Mouse (Mus musculus): Measurements from ENCODE around the gene Ccdc78. TPM values are rescaled to one million over a fixed set of nuclear protein-coding genes. Genes with fewer than 3 reads are reported as not detected.

The Ccdc78 gene
- polyA plus RNA-seq, 1 experiment from 2014 or later, result 0.30 TPM

GRCm38 (mm10) chr17:25755086-25755485, 31.3 kb upstream of the Ccdc78 start:
- peaks cover 21% of the 10 kb centered on the region for H3K4me1 ChIP-seq (ENCODE audit: control insufficient read depth, insufficient read depth, low read length)
- H3K27me3 ChIP-seq (ENCODE audit: control insufficient read depth, insufficient read depth, low read length), result no peaks in the 10 kb centered on the region
- WGBS, result 81% methylated on average over 4 of the region's 4 CpGs
- no peak overlapping the region for H3K27ac ChIP-seq (ENCODE audit: low read length)
- no peak for ATAC-seq (ENCODE audit: insufficient number of reproducible peaks, insufficient read depth, low FRiP score, low read depth)
- H3K36me3 ChIP-seq (ENCODE audit: control insufficient read depth, insufficient read depth, low read length), result no peaks in the 10 kb centered on the region
- no peak overlapping the region for H3K9ac ChIP-seq (replicated peaks; ENCODE audit: low read depth, low read length)
- H3K4me2 ChIP-seq (replicated peaks; ENCODE audit: low read depth, low read length), result no peak overlapping the region
- H3K9me3 ChIP-seq (ENCODE audit: control insufficient read depth, low read depth, low read length), result no peaks in the 10 kb centered on the region
- no peak overlapping the region for H3K4me3 ChIP-seq (ENCODE audit: low read depth, low read length)

- peak; percentile 74 for ATAC-seq (ENCODE audit: insufficient number of reproducible peaks, insufficient read depth, low FRiP score, low read depth)
These were observed 30.6 kb upstream of the Ccdc78 start for GRCm38 (mm10) chr17:25755627-25756377.

GRCm38 (mm10) chr17:25756378-25757242, 29.8 kb upstream of the Ccdc78 start:
- Histone ChIP-seq H3K9me3 (ENCODE audit: control insufficient read depth, low read depth, low read length) (no peaks in the 10 kb centered on the region), H3K4me3 (ENCODE audit: low read depth, low read length) (no peak overlapping the region), H3K36me3 (ENCODE audit: control insufficient read depth, insufficient read depth, low read length) (no peaks in the 10 kb centered on the region), H3K9ac (replicated peaks; ENCODE audit: low read depth, low read length) (no peak overlapping the region), H3K4me1 (ENCODE audit: control insufficient read depth, insufficient read depth, low read length) (peaks cover 17% of the 10 kb centered on the region), H3K4me2 (replicated peaks; ENCODE audit: low read depth, low read length) (no peak overlapping the region), H3K27ac (ENCODE audit: low read length) (peak overlapping the region; percentile 11; the same call in 1 of the 2 replicates), H3K27me3 (ENCODE audit: control insufficient read depth, insufficient read depth, low read length) (no peaks in the 10 kb centered on the region)
- ATAC-seq (ENCODE audit: insufficient number of reproducible peaks, insufficient read depth, low FRiP score, low read depth), result peak; percentile 33; the same call in 1 of the 2 replicates
- WGBS, result 62% methylated on average over 9 of the region's 9 CpGs

More at GRCm38 (mm10) chr17:25755627-25756377, 30.6 kb upstream of the Ccdc78 start:
- Histone ChIP-seq H3K9ac (replicated peaks; ENCODE audit: low read depth, low read length) (no peak overlapping the region), H3K4me1 (ENCODE audit: control insufficient read depth, insufficient read depth, low read length) (peaks cover 21% of the 10 kb centered on the region), H3K36me3 (ENCODE audit: control insufficient read depth, insufficient read depth, low read length) (no peaks in the 10 kb centered on the region), H3K27ac (ENCODE audit: low read length) (peak overlapping the region; percentile 11; the same call in 1 of the 2 replicates), H3K4me3 (ENCODE audit: low read depth, low read length) (no peak overlapping the region), H3K9me3 (ENCODE audit: control insufficient read depth, low read depth, low read length) (no peaks in the 10 kb centered on the region), H3K27me3 (ENCODE audit: control insufficient read depth, insufficient read depth, low read length) (no peaks in the 10 kb centered on the region), H3K4me2 (replicated peaks; ENCODE audit: low read depth, low read length) (no peak overlapping the region)
- 26% methylated on average over 4 of the region's 4 CpGs for WGBS

- no peaks in the 10 kb centered on the region for H3K27me3 ChIP-seq (ENCODE audit: control insufficient read depth, insufficient read depth, low read length)
- H3K9me3 ChIP-seq (ENCODE audit: control insufficient read depth, low read depth, low read length), result no peaks in the 10 kb centered on the region
- WGBS, result 53% methylated on average over 3 of the region's 3 CpGs
- H3K9ac ChIP-seq (replicated peaks; ENCODE audit: low read depth, low read length), result no peak overlapping the region
- no peak for ATAC-seq (ENCODE audit: insufficient number of reproducible peaks, insufficient read depth, low FRiP score, low read depth)
- H3K4me2 ChIP-seq (replicated peaks; ENCODE audit: low read depth, low read length), result no peak overlapping the region
- H3K4me1 ChIP-seq (ENCODE audit: control insufficient read depth, insufficient read depth, low read length), result peaks cover 16% of the 10 kb centered on the region; the same call in 1 of the 2 replicates
- H3K4me3 ChIP-seq (ENCODE audit: low read depth, low read length), result no peak overlapping the region
- H3K36me3 ChIP-seq (ENCODE audit: control insufficient read depth, insufficient read depth, low read length), result no peaks in the 10 kb centered on the region
- no peak overlapping the region for H3K27ac ChIP-seq (ENCODE audit: low read length)
These were observed 28.7 kb upstream of the Ccdc78 start for GRCm38 (mm10) chr17:25757691-25758090.

- Histone ChIP-seq H3K9me3 (ENCODE audit: control insufficient read depth, low read depth, low read length) (no peaks in the 10 kb centered on the region), H3K4me1 (ENCODE audit: control insufficient read depth, insufficient read depth, low read length) (peaks cover 14% of the 10 kb centered on the region; the same call in 1 of the 2 replicates), H3K4me2 (replicated peaks; ENCODE audit: low read depth, low read length) (no peak overlapping the region), H3K9ac (replicated peaks; ENCODE audit: low read depth, low read length) (no peak overlapping the region), H3K36me3 (ENCODE audit: control insufficient read depth, insufficient read depth, low read length) (no peaks in the 10 kb centered on the region), H3K27me3 (ENCODE audit: control insufficient read depth, insufficient read depth, low read length) (no peaks in the 10 kb centered on the region), H3K27ac (ENCODE audit: low read length) (no peak overlapping the region), H3K4me3 (ENCODE audit: low read depth, low read length) (no peak overlapping the region)
- 68% methylated on average over 8 of the region's 8 CpGs for WGBS
- ATAC-seq (ENCODE audit: insufficient number of reproducible peaks, insufficient read depth, low FRiP score, low read depth), result no peak
These were observed 26.2 kb upstream of the Ccdc78 start for GRCm38 (mm10) chr17:25760148-25760547.

GRCm38 (mm10) chr17:25761561-25761970, 24.8 kb upstream of the Ccdc78 start:
- no peak overlapping the region for H3K9ac ChIP-seq (replicated peaks; ENCODE audit: low read depth, low read length)
- peaks cover 2% of the 10 kb centered on the region; the same call in 1 of the 2 replicates for H3K4me1 ChIP-seq (ENCODE audit: control insufficient read depth, insufficient read depth, low read length)
- H3K4me3 ChIP-seq (ENCODE audit: low read depth, low read length), result no peak overlapping the region
- no peaks in the 10 kb centered on the region for H3K9me3 ChIP-seq (ENCODE audit: control insufficient read depth, low read depth, low read length)
- ATAC-seq (ENCODE audit: insufficient number of reproducible peaks, insufficient read depth, low FRiP score, low read depth), result no peak
- H3K27ac ChIP-seq (ENCODE audit: low read length), result no peak overlapping the region
- no peak overlapping the region for H3K4me2 ChIP-seq (replicated peaks; ENCODE audit: low read depth, low read length)
- no peaks in the 10 kb centered on the region for H3K36me3 ChIP-seq (ENCODE audit: control insufficient read depth, insufficient read depth, low read length)
- no peaks in the 10 kb centered on the region for H3K27me3 ChIP-seq (ENCODE audit: control insufficient read depth, insufficient read depth, low read length)
- WGBS, result 43% methylated on average over 4 of the region's 4 CpGs

GRCm38 (mm10) chr17:25762591-25762990, 23.8 kb upstream of the Ccdc78 start:
- Histone ChIP-seq H3K27me3 (ENCODE audit: control insufficient read depth, insufficient read depth, low read length) (no peaks in the 10 kb centered on the region), H3K36me3 (ENCODE audit: control insufficient read depth, insufficient read depth, low read length) (no peaks in the 10 kb centered on the region), H3K4me1 (ENCODE audit: control insufficient read depth, insufficient read depth, low read length) (no peaks in the 10 kb centered on the region), H3K9ac (replicated peaks; ENCODE audit: low read depth, low read length) (no peak overlapping the region), H3K9me3 (ENCODE audit: control insufficient read depth, low read depth, low read length) (no peaks in the 10 kb centered on the region), H3K4me2 (replicated peaks; ENCODE audit: low read depth, low read length) (no peak overlapping the region), H3K4me3 (ENCODE audit: low read depth, low read length) (no peak overlapping the region), H3K27ac (ENCODE audit: low read length) (no peak overlapping the region)
- no peak for ATAC-seq (ENCODE audit: insufficient number of reproducible peaks, insufficient read depth, low FRiP score, low read depth)
- 30% methylated on average over 3 of the region's 3 CpGs for WGBS

GRCm38 (mm10) chr17:25765886-25766285, 20.5 kb upstream of the Ccdc78 start:
- Histone ChIP-seq H3K27me3 (ENCODE audit: control insufficient read depth, insufficient read depth, low read length) (no peaks in the 10 kb centered on the region), H3K4me2 (replicated peaks; ENCODE audit: low read depth, low read length) (no peak overlapping the region), H3K4me3 (ENCODE audit: low read depth, low read length) (no peak overlapping the region), H3K27ac (ENCODE audit: low read length) (no peak overlapping the region), H3K4me1 (ENCODE audit: control insufficient read depth, insufficient read depth, low read length) (no peaks in the 10 kb centered on the region), H3K36me3 (ENCODE audit: control insufficient read depth, insufficient read depth, low read length) (no peaks in the 10 kb centered on the region), H3K9ac (replicated peaks; ENCODE audit: low read depth, low read length) (no peak overlapping the region), H3K9me3 (ENCODE audit: control insufficient read depth, low read depth, low read length) (no peaks in the 10 kb centered on the region)
- no peak for ATAC-seq (ENCODE audit: insufficient number of reproducible peaks, insufficient read depth, low FRiP score, low read depth)
- 68% methylated on average over 5 of the region's 5 CpGs for WGBS
